Mouse (Mus musculus) lung, adult 2 months (tissue): ENCODE data around the gene Alpi. TPM values are rescaled to one million over a fixed set of nuclear protein-coding genes. Genes with fewer than 3 reads are reported as not detected.

ENCODE experiments used
- DNase-seq: peaks from one replicate; pipeline ENCODE4 v3.0.0; 2022
- H3K4me1 ChIP-seq: fragments of 200-500 bp; 2 replicates; pipeline ENCODE4 v1.6.1; 2011; ENCODE audit warnings: low read length; ENCODE audit not compliant: control insufficient read depth, insufficient read depth
- H3K4me3 ChIP-seq: fragments of 200-500 bp; replicated peaks from 2 replicates; pipeline ENCODE3; 2011; ENCODE audit warnings: low read depth, mild to moderate bottlenecking, control low read depth, low read length; ENCODE audit errors: extremely low read depth
- CTCF ChIP-seq: fragments of 200-500 bp; IDR thresholded peaks from 2 replicates; pipeline ENCODE4 v1.5.1; 2011; ENCODE audit warnings: mild to moderate bottlenecking, low read length, control low read depth; ENCODE audit not compliant: insufficient read depth
- POLR2A ChIP-seq: fragments of 200-500 bp; IDR thresholded peaks from 2 replicates; pipeline ENCODE4 v1.6.1; 2011; ENCODE audit warnings: low read depth, mild to moderate bottlenecking, control low read depth, low read length, borderline replicate concordance; ENCODE audit errors: extremely low read depth
- WGBS: fragments of 180-500 bp; shearing (Covaris S2); methylation state at CpG from one replicate; pipeline ENCODE4 v1.1.7; 2018; 5-methylcytosine and 5-hydroxymethylcytosine counted together
- polyA plus RNA-seq: library from polyadenylated mRNA; depleted of rRNA; stranded (reverse); fragments of >200 nt; gene quantifications from 2 replicates; pipeline ENCODE4 v1.2.3, GENCODE M21; 2012; rRNA removed

The Alpi gene
- polyA plus RNA-seq: 0.42 TPM in 1 of 2 replicates, not detected in the other

- WGBS: 94% methylated on average over 1 of the region's 1 CpGs
These were observed at the start of gene Alpi for GRCm38 (mm10) chr1:87101411-87101810. Alpi (minus strand) TSS chr1:87101606.

GRCm38 (mm10) chr1:87149422-87149821 is 48.0 kb upstream of the Alpi start:
- WGBS: 38% methylated on average over 13 of the region's 13 CpGs
- Histone ChIP-seq H3K4me3 (no peak overlapping the region), H3K4me1 (no peaks in the 10 kb centered on the region)
- TF ChIP-seq CTCF (no peak), POLR2A (no peak)
- no peak for DNase-seq

More at GRCm38 (mm10) chr1:87101411-87101810, at the start of gene Alpi:
- TF ChIP-seq CTCF (no peak), POLR2A (no peak)
- no peak for DNase-seq
- H3K4me3 ChIP-seq: no peak within 1 kb of the TSS
- H3K4me1 ChIP-seq: peaks cover 2% of the 10 kb centered on the region; the same call in 1 of the 2 replicates

GRCm38 (mm10) chr1:87143141-87143540 is 41.7 kb upstream of the Alpi start:
- WGBS: 76% methylated on average over 10 of the region's 10 CpGs
- no peaks in the 10 kb centered on the region for H3K4me1 ChIP-seq
- DNase-seq: no peak
- TF ChIP-seq POLR2A: no peak
- no peak for TF ChIP-seq CTCF
- H3K4me3 ChIP-seq: no peak overlapping the region

GRCm38 (mm10) chr1:87142456-87142855 is 41.0 kb upstream of the Alpi start:
- TF ChIP-seq CTCF (no peak), POLR2A (no peak)
- H3K4me1 ChIP-seq: no peaks in the 10 kb centered on the region
- no peak overlapping the region for H3K4me3 ChIP-seq
- WGBS: 60% methylated on average over 9 of the region's 9 CpGs
- DNase-seq: no peak

- TF ChIP-seq POLR2A (no peak), CTCF (no peak)
- Histone ChIP-seq H3K4me3 (no peak overlapping the region), H3K4me1 (no peaks in the 10 kb centered on the region)
- no peak for DNase-seq
- 94% methylated on average over 4 of the region's 4 CpGs for WGBS
These were observed 40.1 kb upstream of the Alpi start for GRCm38 (mm10) chr1:87141550-87141949.

GRCm38 (mm10) chr1:87131803-87132202 is 30.4 kb upstream of the Alpi start:
- TF ChIP-seq POLR2A: no peak
- DNase-seq: no peak
- Histone ChIP-seq H3K4me1 (no peaks in the 10 kb centered on the region), H3K4me3 (no peak overlapping the region)
- 76% methylated on average over 4 of the region's 4 CpGs for WGBS

GRCm38 (mm10) chr1:87127206-87128030 is 26.0 kb upstream of the Alpi start:
- WGBS: 10% methylated on average over 42 of the region's 43 CpGs
- TF ChIP-seq POLR2A: no peak
- no peak for TF ChIP-seq CTCF
- DNase-seq: no peak
- Histone ChIP-seq H3K4me1 (no peaks in the 10 kb centered on the region), H3K4me3 (no peak overlapping the region)

- Histone ChIP-seq H3K4me3 (no peak within 1 kb of the TSS), H3K4me1 (no peaks in the 10 kb centered on the region)
- WGBS: 79% methylated on average over 6 of the region's 6 CpGs
- DNase-seq: no peak
- TF ChIP-seq CTCF (no peak), POLR2A (no peak)
These were observed 23.3 kb upstream of the Alpi start, which contains the start of gene Akp3 for GRCm38 (mm10) chr1:87124673-87125072. Akp3 (plus strand) TSS chr1:87124973.

GRCm38 (mm10) chr1:87114784-87115183 is 13.4 kb upstream of the Alpi start:
- Histone ChIP-seq H3K4me1 (no peaks in the 10 kb centered on the region), H3K4me3 (no peak overlapping the region)
- 87% methylated on average over 1 of the region's 1 CpGs for WGBS
- DNase-seq: no peak
- TF ChIP-seq POLR2A (no peak), CTCF (no peak)

GRCm38 (mm10) chr1:87111719-87112354 is 10.4 kb upstream of the Alpi start:
- DNase-seq: peak; percentile 21
- 0 out of 2 replicates have a peak, but pooled peaks have one; percentile 33 for TF ChIP-seq CTCF
- TF ChIP-seq POLR2A: no peak
- Histone ChIP-seq H3K4me1 (no peaks in the 10 kb centered on the region), H3K4me3 (no peak overlapping the region)
- WGBS: 38% methylated on average over 9 of the region's 9 CpGs

- Histone ChIP-seq H3K4me1 (no peaks in the 10 kb centered on the region), H3K4me3 (no peak overlapping the region)
- 83% methylated on average over 4 of the region's 4 CpGs for WGBS
- DNase-seq: no peak
- TF ChIP-seq CTCF (no peak), POLR2A (no peak)
These were observed 7.2 kb upstream of the Alpi start for GRCm38 (mm10) chr1:87108564-87108963.
